Mouse (Mus musculus) liver, embryonic 12.5 days (tissue): ENCODE measurements around the gene Vsnl1. TPM values are rescaled to one million over a fixed set of nuclear protein-coding genes. Genes with fewer than 3 reads are reported as not detected.

ENCODE experiments used
- microRNA-seq: library from miRNA; unstranded; fragments of <30 nt; microRNA quantifications from one replicate; pipeline ENCODE4, GENCODE M21; 2017
- polyA plus RNA-seq: library from polyadenylated mRNA; unstranded; fragments of >200 nt; fragmentation: Nextera tagmentation; extraction: Ambion mirVana; gene quantifications from 2 replicates; pipeline ENCODE4 v1.2.1, GENCODE M21; 2016

Gene Vsnl1
- polyA plus RNA-seq, 1 experiment from 2014 or later, result 0.14 TPM

Small RNAs within 50 kb of the gene (microRNA-seq; reads per million reads assigned to microRNA genes)
- not detected for gene Mir7675

Other genes with a start within 250 kb of the Vsnl1 start
- gene Msgn1, start 227.6 kb downstream of the Vsnl1 start, polyA plus RNA-seq, result not detected in 2 replicates
- gene Gen1, start 170.8 kb downstream of the Vsnl1 start, polyA plus RNA-seq, result 13.0 and 16.2 TPM in 2 replicates
- 79.9 and 90.2 TPM in 2 replicates for gene Smc6, start 170.7 kb downstream of the Vsnl1 start, polyA plus RNA-seq
- 0.06 TPM in 1 of 2 replicates, not detected in the other for gene Rad51ap2, start 19.5 kb upstream of the Vsnl1 start, polyA plus RNA-seq